ENCODE assay signal across 1 mouse cellular context in genomic region chr11:102431018-102431645, GRCm38 (mm10).
TF ChIP-seq lines count a peak whose summit lies in the region.

No protein-coding gene starts in this region.

TF ChIP-seq in CH12.LX, 34 proteins besides CTCF, POLR2A, EP300 and RAD21 (continued from another document):
- TF ChIP-seq ELF1 (IDR thresholded peaks at IDR 0.05; ENCODE audit: low read depth, low read length) (no peak; the same call in 1 of the 2 replicates), USF2 (conservative IDR thresholded peaks at IDR 0.05; ENCODE audit: low read depth, low read length) (no peak), ZMIZ1 (IDR thresholded peaks at IDR 0.05; ENCODE audit: low read depth, low read length) (no peak), NELFE (IDR thresholded peaks at IDR 0.05; ENCODE audit: low read depth, low read length) (0 out of 2 replicates have a peak, but pooled peaks have one; percentile 27), JUND (conservative IDR thresholded peaks at IDR 0.05; ENCODE audit: low read depth, low read length) (no peak), MEF2A (IDR thresholded peaks at IDR 0.05; ENCODE audit: borderline replicate concordance, low read depth, low read length) (no peak), SIN3A (IDR thresholded peaks at IDR 0.05; ENCODE audit: low read length) (peak; percentile 60; the same call in 1 of the 2 replicates), PAX5 (IDR thresholded peaks at IDR 0.05; ENCODE audit: low read length) (no peak), SMC3 (IDR thresholded peaks at IDR 0.05; ENCODE audit: low read depth, low read length) (peak; percentile 80), ZKSCAN1 (IDR thresholded peaks at IDR 0.05; ENCODE audit: borderline replicate concordance, low read depth, low read length) (no peak), MXI1 (IDR thresholded peaks at IDR 0.05; ENCODE audit: low read depth, low read length) (peak; percentile 35), MAX (IDR thresholded peaks at IDR 0.05; ENCODE audit: low read length) (no peak), KAT2A (IDR thresholded peaks at IDR 0.05; ENCODE audit: insufficient replicate concordance, low read length) (no peak), MYC (IDR thresholded peaks at IDR 0.05; ENCODE audit: low read depth, low read length) (no peak), USF1 (IDR thresholded peaks at IDR 0.05; ENCODE audit: low read depth, low read length) (no peak), NRF1 (IDR thresholded peaks at IDR 0.05; ENCODE audit: low read depth, low read length) (no peak), CHD2 (IDR thresholded peaks at IDR 0.05; ENCODE audit: low read length) (no peak), POLR2AphosphoS2 (IDR thresholded peaks at IDR 0.05; ENCODE audit: low read depth, low read length) (no peak), CHD1 (IDR thresholded peaks at IDR 0.05; ENCODE audit: low read depth, low read length) (peak; percentile 92; the same call in 1 of the 2 replicates), UBTF (IDR thresholded peaks at IDR 0.05; ENCODE audit: low read depth, low read length) (no peak), E2F4 (IDR thresholded peaks at IDR 0.05; ENCODE audit: insufficient replicate concordance, low read depth, low read length) (no peak), TCF12 (IDR thresholded peaks at IDR 0.05; ENCODE audit: low read depth, low read length) (no peak; the same call in none of the 2 replicates)
TF ChIP-seq in CH12.LX: peak in this region for 8.
